Mouse (Mus musculus): ENCODE measurements around the gene Baiap3.

Baiap3 gene

GRCm38 (mm10) chr17:25256140-25256754 lies at the start of gene Baiap3:
Baiap3 (minus strand) TSS chr17:25256364.
- peak; percentile 50 for DNase-seq (ENCODE audit: low spot score)

GRCm38 (mm10) chr17:25298094-25298493 lies 41.9 kb upstream of the Baiap3 start, which contains the start of gene Prss34:
Prss34 (plus strand) TSS chr17:25298394.
- no peak for DNase-seq (ENCODE audit: low spot score)

GRCm38 (mm10) chr17:25294111-25294510 lies 37.9 kb upstream of the Baiap3 start:
- no peak for DNase-seq (ENCODE audit: low spot score)

- no peak for DNase-seq (ENCODE audit: low spot score)
Measured at GRCm38 (mm10) chr17:25293495-25293894, 37.3 kb upstream of the Baiap3 start.

GRCm38 (mm10) chr17:25290411-25290810 lies 34.2 kb upstream of the Baiap3 start:
- no peak for DNase-seq (ENCODE audit: low spot score)

GRCm38 (mm10) chr17:25288842-25289241 lies 32.7 kb upstream of the Baiap3 start:
- DNase-seq (ENCODE audit: low spot score) = peak; percentile 80

- peak; percentile 86 for DNase-seq (ENCODE audit: low spot score)
Measured at GRCm38 (mm10) chr17:25285033-25285432, 28.9 kb upstream of the Baiap3 start.

- no peak for DNase-seq (ENCODE audit: low spot score)
Measured at GRCm38 (mm10) chr17:25282133-25282532, 26.0 kb upstream of the Baiap3 start.

GRCm38 (mm10) chr17:25275833-25276232 lies 19.7 kb upstream of the Baiap3 start:
- no peak for DNase-seq (ENCODE audit: low spot score)

- DNase-seq (ENCODE audit: low spot score) = no peak
Measured at GRCm38 (mm10) chr17:25274571-25275346, 18.6 kb upstream of the Baiap3 start, which contains the start of gene Ube2i. Ube2i (minus strand) TSS chr17:25274622.

GRCm38 (mm10) chr17:25273706-25274501 lies 17.7 kb upstream of the Baiap3 start:
- DNase-seq (ENCODE audit: low spot score) = peak; percentile 97

- peak; percentile 93 for DNase-seq (ENCODE audit: low spot score)
Measured at GRCm38 (mm10) chr17:25272951-25273705, 17.0 kb upstream of the Baiap3 start.

GRCm38 (mm10) chr17:25272326-25272725 lies 16.2 kb upstream of the Baiap3 start:
- no peak for DNase-seq (ENCODE audit: low spot score)

GRCm38 (mm10) chr17:25270795-25271335 lies 14.7 kb upstream of the Baiap3 start:
- no peak for DNase-seq (ENCODE audit: low spot score)

- no peak for DNase-seq (ENCODE audit: low spot score)
Measured at GRCm38 (mm10) chr17:25264453-25264852, 8.3 kb upstream of the Baiap3 start.

GRCm38 (mm10) chr17:25257804-25258261 lies 1.7 kb upstream of the Baiap3 start:
- DNase-seq (ENCODE audit: low spot score) = no peak

- no peak for DNase-seq (ENCODE audit: low spot score)
Measured at GRCm38 (mm10) chr17:25255110-25255509, 1.1 kb downstream of the Baiap3 start.

- DNase-seq (ENCODE audit: low spot score) = no peak
Measured at GRCm38 (mm10) chr17:25253760-25254159, 2.4 kb downstream of the Baiap3 start.

GRCm38 (mm10) chr17:25252643-25253042 lies 3.5 kb downstream of the Baiap3 start:
- peak; percentile 41 for DNase-seq (ENCODE audit: low spot score)

GRCm38 (mm10) chr17:25250181-25250835 lies 5.9 kb downstream of the Baiap3 start:
- no peak for DNase-seq (ENCODE audit: low spot score)
